In the genomic region with DNA sequence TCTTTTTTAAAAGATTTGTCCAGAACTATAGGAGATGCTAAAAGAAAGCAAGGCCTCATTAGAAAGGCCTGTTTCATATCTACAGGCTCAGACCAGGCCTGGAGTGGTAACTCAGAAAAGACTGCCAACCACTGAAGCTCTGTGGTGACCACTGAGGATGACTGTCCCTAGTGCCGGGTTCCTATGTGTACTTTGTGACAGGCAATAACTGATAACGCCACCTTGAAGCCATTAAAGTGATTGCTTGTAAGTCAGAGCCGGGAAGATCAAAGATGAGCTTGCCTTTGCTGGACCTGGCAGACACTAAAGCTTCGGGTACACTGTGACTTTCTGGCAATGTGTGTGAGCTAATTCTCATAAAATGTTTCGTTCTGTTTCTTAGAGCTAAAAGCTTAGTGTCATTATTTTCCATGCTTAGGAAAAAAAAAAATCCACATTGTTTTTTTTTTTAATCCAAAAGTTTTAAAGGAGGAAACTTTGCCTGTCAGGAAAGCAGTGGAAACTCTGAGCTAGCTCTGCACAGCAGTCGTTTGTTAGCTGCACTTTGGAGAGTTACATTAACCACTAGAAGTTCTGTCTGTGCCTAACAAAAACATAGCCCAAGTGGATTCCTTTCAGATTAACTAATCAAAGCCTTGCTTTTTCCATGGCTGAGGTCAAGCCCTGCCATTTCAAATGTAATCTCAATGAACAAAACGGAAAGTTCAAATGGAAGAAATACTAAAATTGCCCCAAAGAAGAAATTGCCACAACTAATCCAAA, we compare ENCODE assay signal across 13 mouse cellular contexts. TPM values are rescaled to one million over a fixed set of nuclear protein-coding genes. Genes with fewer than 3 reads are reported as not detected.
DNase-seq lines count a peak whose midpoint lies in the region; ATAC-seq and TF ChIP-seq lines count a peak whose summit lies in the region.
"Had no signal": no experiment of that assay in that cellular context is flagged by ENCODE, and none has a peak within 500 bp of the region (broad histone marks: within the 10 kb centered on the region; RNA-seq: fewer than 3 reads in every experiment).

No protein-coding gene starts in this region.

- no peak for ATAC-seq in kidney, embryonic 15.5 days (replicated peaks; ENCODE audit: low FRiP score)
- ATAC-seq in embryonic facial prominence, embryonic 14.5 days (ENCODE audit: low read depth), result no peak
- ATAC-seq: forebrain, embryonic 16.5 days had no signal

- H3K27ac ChIP-seq in kidney, embryonic 15.5 days, result no peak overlapping the region
- H3K27ac ChIP-seq in brown adipose tissue, adult 24 weeks (replicated peaks; ENCODE audit: low read depth, low read length), result peak overlapping the region; percentile 27; the same call in 1 of the 2 replicates
- H3K27ac ChIP-seq in embryonic facial prominence, embryonic 14.5 days (replicated peaks; ENCODE audit: low read depth, low read length), result peak overlapping the region; percentile 58
- H3K27ac ChIP-seq in left cerebral cortex, adult 2 months, result no peak overlapping the region
- H3K27ac ChIP-seq: hindbrain, embryonic 15.5 days had no signal

- H3K4me2 ChIP-seq in kidney, embryonic 15.5 days, result peak overlapping the region; percentile 42
- H3K4me2 ChIP-seq in embryonic facial prominence, embryonic 14.5 days (ENCODE audit: low read depth, low read length), result peak overlapping the region; percentile 45
- H3K4me2 ChIP-seq in myocyte (ENCODE audit: low read depth), result peak overlapping the region; percentile 73
- H3K4me2 ChIP-seq: hindbrain, embryonic 15.5 days had no signal

- peaks cover 5% of the 10 kb centered on the region; the same call in 1 of the 2 replicates for H3K4me1 ChIP-seq in kidney, embryonic 15.5 days
- no peaks in the 10 kb centered on the region for H3K4me1 ChIP-seq in brown adipose tissue, adult 24 weeks (ENCODE audit: control insufficient read depth, insufficient read depth, insufficient read length, low read length)
- H3K4me1 ChIP-seq in embryonic facial prominence, embryonic 14.5 days (ENCODE audit: control insufficient read depth, insufficient read depth, low read length), result peaks cover 8% of the 10 kb centered on the region

- no peaks in the 10 kb centered on the region for H3K27me3 ChIP-seq in kidney, embryonic 15.5 days
- no peaks in the 10 kb centered on the region for H3K27me3 ChIP-seq in embryonic facial prominence, embryonic 14.5 days (replicated peaks; ENCODE audit: control insufficient read depth, insufficient read depth, low read length)
- H3K27me3 ChIP-seq in myocyte (ENCODE audit: control insufficient read depth, insufficient read depth, insufficient read length), result no peaks in the 10 kb centered on the region
- H3K27me3 ChIP-seq: hindbrain, embryonic 15.5 days had no signal

- no peak for TF ChIP-seq CTCF in left cerebral cortex, adult 2 months (IDR thresholded peaks at IDR 0.05)

- intact Hi-C loops in left cerebral cortex, adult 2 months (cut with DNase I), result loop anchor here (5.0 kb wide), 1 partner anchor 451 kb away; no protein-coding TSS in a partner anchor

- H3K9me3 ChIP-seq in kidney, embryonic 15.5 days (replicated peaks), result no peaks in the 10 kb centered on the region
- H3K9me3 ChIP-seq in embryonic facial prominence, embryonic 14.5 days (ENCODE audit: control insufficient read depth, low read length), result no peaks in the 10 kb centered on the region
- H3K9me3 ChIP-seq: hindbrain, embryonic 15.5 days had no signal

- H3K9ac ChIP-seq in kidney, embryonic 15.5 days, result no peak overlapping the region
- H3K9ac ChIP-seq in embryonic facial prominence, embryonic 14.5 days (ENCODE audit: low read depth, low read length), result peak overlapping the region; percentile 49
- H3K9ac ChIP-seq: hindbrain, embryonic 15.5 days had no signal

- TF ChIP-seq POLR2A in myocyte (IDR thresholded peaks at IDR 0.05; ENCODE audit: insufficient read length, low read depth), result no peak

- WGBS in kidney, embryonic 15.5 days, result 17% methylated on average over 7 of the region's 7 CpGs
- 18% methylated on average over 7 of the region's 7 CpGs for WGBS in embryonic facial prominence, embryonic 14.5 days

- no peak overlapping the region for H3K4me3 ChIP-seq in kidney, embryonic 15.5 days (replicated peaks)
- no peak overlapping the region for H3K4me3 ChIP-seq in brown adipose tissue, adult 24 weeks (ENCODE audit: insufficient read depth, low read depth, low read length)
- H3K4me3 ChIP-seq in embryonic facial prominence, embryonic 14.5 days (ENCODE audit: low read depth, low read length), result peak overlapping the region; percentile 15
- peak overlapping the region; percentile 40 for H3K4me3 ChIP-seq in myocyte
- H3K4me3 ChIP-seq in left cerebral cortex, adult 2 months, result no peak overlapping the region
- H3K4me3 ChIP-seq: hindbrain, embryonic 15.5 days had no signal

- H3K36me3 ChIP-seq in kidney, embryonic 15.5 days, result no peaks in the 10 kb centered on the region
- peaks cover 14% of the 10 kb centered on the region for H3K36me3 ChIP-seq in embryonic facial prominence, embryonic 14.5 days (ENCODE audit: control insufficient read depth, insufficient read depth, low read length)
- peaks cover 18% of the 10 kb centered on the region for H3K36me3 ChIP-seq in myocyte (ENCODE audit: control insufficient read depth, insufficient read depth)
- H3K36me3 ChIP-seq: hindbrain, embryonic 15.5 days had no signal

- no peak overlapping the region for H3ac ChIP-seq in myocyte (ENCODE audit: control insufficient read depth, insufficient read length)

- peaks cover 88% of the 10 kb centered on the region for H3K79me2 ChIP-seq in myocyte (ENCODE audit: control insufficient read depth, insufficient read depth)

- no peak for DNase-seq in kidney, postnatal 14 days
- DNase-seq in embryonic facial prominence, embryonic 14.5 days (ENCODE audit: low spot score), result peak; percentile 49
- no peak for DNase-seq in cerebellum, postnatal 10 days
- no peak for DNase-seq in left cerebral cortex, adult 2 months (ENCODE audit: extremely low spot score in 1 of 2, low spot score in 2 of 2)
- no peak for DNase-seq in layer of hippocampus, postnatal 36 days
- DNase-seq: adrenal gland, adult 8-10 months; cerebellum, adult 9-10 months; lung, postnatal 14 days had no signal

TF ChIP-seq in myocyte, 11 proteins besides CTCF, POLR2A, EP300 and RAD21:
- TF ChIP-seq CEBPB (IDR thresholded peaks at IDR 0.05; ENCODE audit: insufficient read depth, poor library complexity, severe bottlenecking) (no peak), TCF12 (IDR thresholded peaks at IDR 0.05; ENCODE audit: insufficient read depth, poor library complexity, severe bottlenecking) (no peak), REST (IDR thresholded peaks at IDR 0.05; ENCODE audit: insufficient read depth, insufficient read length) (no peak), POLR2AphosphoS2 (IDR thresholded peaks at IDR 0.05; ENCODE audit: insufficient read length, low read depth) (no peak), MYOD1 (IDR thresholded peaks at IDR 0.05; ENCODE audit: control insufficient read depth in 1 of 3, insufficient read length in 2 of 3, low read depth in 2 of 3) (no peak), E2F4 (IDR thresholded peaks at IDR 0.05; ENCODE audit: insufficient read depth) (no peak), MAX (IDR thresholded peaks at IDR 0.05; ENCODE audit: low read depth) (no peak), MYOG (IDR thresholded peaks at IDR 0.05; ENCODE audit: control insufficient read depth in 1 of 3, insufficient read depth in 1 of 3, insufficient read length in 2 of 3, low read depth in 2 of 3) (no peak), USF1 (IDR thresholded peaks at IDR 0.05; ENCODE audit: low read depth) (no peak)

RNA-seq across cellular contexts. Expression of a gene that starts 4.6 kb away (rescaled TPM):
- polyA plus RNA-seq in kidney, embryonic 15.5 days (2015; fragmentation: Nextera tagmentation; extraction: Ambion mirVana), result 868 and 1,221 TPM in 2 replicates
- 164 and 261 TPM in 2 replicates for polyA plus RNA-seq in brown adipose tissue, adult 24 weeks (2012; ENCODE audit: insufficient read depth, insufficient read length, missing spikeins)
- polyA plus RNA-seq in embryonic facial prominence, embryonic 14.5 days (2014; fragmentation: Nextera tagmentation; extraction: Ambion mirVana), result 3,558 and 3,663 TPM in 2 replicates
- 708 TPM for polyA plus RNA-seq in myocyte (2012; fragmentation: generic; extraction: Trizol)
- total RNA-seq in left cerebral cortex, adult 2 months (2021), result 1 to 10 TPM; 5.9 TPM
- total RNA-seq in layer of hippocampus, postnatal 36 days (2021), result 10 to 100 TPM in 1 of 2 experiments, 1 to 10 TPM in 1; 5.5 to 11.0 TPM

Comparison
In these comparisons a context has a peak if more than half of its experiments do, and no peak if none do; other contexts are left out.
1. H3K27ac ChIP-seq: peak in brown adipose tissue, adult 24 weeks (single experiment) and embryonic facial prominence, embryonic 14.5 days (single experiment); none in kidney, embryonic 15.5 days (single experiment) and left cerebral cortex, adult 2 months (single experiment).
2. H3K4me3 ChIP-seq: peak in embryonic facial prominence, embryonic 14.5 days (single experiment) and myocyte (single experiment); none in kidney, embryonic 15.5 days (single experiment), brown adipose tissue, adult 24 weeks (single experiment) and left cerebral cortex, adult 2 months (single experiment).
3. Peak in every context shown above with its lines, with median percentiles within 50 percentile points of each other: H3K4me2 ChIP-seq.